8 mouse cellular contexts compared by ENCODE assay signal in genomic region chr12:113148381-113149035, GRCm38 (mm10). TPM values are rescaled to one million over a fixed set of nuclear protein-coding genes. Genes with fewer than 3 reads are reported as not detected.
DNase-seq lines count a peak whose midpoint lies in the region; ATAC-seq and TF ChIP-seq lines count a peak whose summit lies in the region.

No protein-coding gene starts in this region.

- TF ChIP-seq POLR2A in testis, adult 2 months (IDR thresholded peaks at IDR 0.05; ENCODE audit: control insufficient read depth, low read depth, low read length), result no peak

- no peak overlapping the region for H3K9ac ChIP-seq in forebrain, embryonic 13.5 days

- no peaks in the 10 kb centered on the region for H3K9me3 ChIP-seq in forebrain, embryonic 13.5 days (replicated peaks)

- H3K4me3 ChIP-seq in testis, adult 2 months (ENCODE audit: control insufficient read depth, low read depth, low read length), result peak overlapping the region; percentile 41
- no peak overlapping the region for H3K4me3 ChIP-seq in forebrain, embryonic 13.5 days

- no peaks in the 10 kb centered on the region for H3K36me3 ChIP-seq in testis, adult 2 months (ENCODE audit: control insufficient read depth, insufficient read depth, low read length)
- H3K36me3 ChIP-seq in forebrain, embryonic 13.5 days (ENCODE audit: poor library complexity, severe bottlenecking), result peaks cover 25% of the 10 kb centered on the region

- H3K27me3 ChIP-seq in testis, adult 2 months (ENCODE audit: control insufficient read depth, insufficient read depth, low read length), result no peaks in the 10 kb centered on the region
- H3K27me3 ChIP-seq in forebrain, embryonic 13.5 days, result peaks cover 47% of the 10 kb centered on the region

- 38% methylated on average over 16 of the region's 16 CpGs for WGBS in forebrain, embryonic 13.5 days

- no peak for ATAC-seq in forebrain, embryonic 13.5 days

- no peak overlapping the region for H3K27ac ChIP-seq in testis, adult 2 months (ENCODE audit: control insufficient read depth, insufficient read depth, low read depth, low read length)
- no peak overlapping the region for H3K27ac ChIP-seq in forebrain, embryonic 13.5 days

- no peak for TF ChIP-seq CTCF in testis, adult 2 months (IDR thresholded peaks at IDR 0.05; ENCODE audit: control insufficient read depth, insufficient read depth, insufficient replicate concordance, low read depth, low read length)

- H3K4me1 ChIP-seq in testis, adult 2 months (ENCODE audit: control insufficient read depth, insufficient read depth, low read length), result peaks cover 37% of the 10 kb centered on the region
- H3K4me1 ChIP-seq in forebrain, embryonic 13.5 days, result peaks cover 32% of the 10 kb centered on the region

- H3K4me2 ChIP-seq in forebrain, embryonic 13.5 days, result no peak overlapping the region

- DNase-seq in testis, postnatal 14 days (ENCODE audit: low spot score), result no peak
- DNase-seq in gastrocnemius, postnatal 25 days, result peak; percentile 58
- peak; percentile 72 for DNase-seq in liver
- peak; percentile 56 to 65 for DNase-seq in spleen, postnatal 14 days (ENCODE audit: low spot score in 2 of 2)
- no peak for DNase-seq in right cerebral cortex, postnatal 25 days
- no peak for DNase-seq in adrenal gland, adult 8-10 months

RNA-seq across cellular contexts. Expression of gene Crip1, which starts 2.4 kb away (rescaled TPM):
- polyA plus RNA-seq in testis, adult 2 months (2012; rRNA removed), result 30.4 and 106 TPM in 2 replicates
- total RNA-seq in gastrocnemius, postnatal 25 days (2021), result 100 to 1,000 TPM in 1 of 2 experiments, 10 to 100 TPM in 1; 90.0 to 150 TPM
- 35.9 and 40.0 TPM in 2 replicates for polyA plus RNA-seq in forebrain, embryonic 13.5 days (2015; fragmentation: Nextera tagmentation; extraction: Ambion mirVana)
- total RNA-seq in adrenal gland, adult 8-10 months (2022), result 10 to 100 TPM; 55.3 to 90.7 (median 59.7) TPM

RNA-seq across cellular contexts. Expression of gene Tedc1, which starts 7.7 kb away (rescaled TPM):
- 46.9 and 48.0 TPM in 2 replicates for polyA plus RNA-seq in testis, adult 2 months (2012; rRNA removed)
- total RNA-seq in gastrocnemius, postnatal 25 days (2021), result under 1 TPM; 0.46 to 0.54 TPM
- 32.2 and 41.2 TPM in 2 replicates for polyA plus RNA-seq in forebrain, embryonic 13.5 days (2015; fragmentation: Nextera tagmentation; extraction: Ambion mirVana)
- 1 to 10 TPM in 3 of 4 experiments, under 1 TPM in 1; 0.87 to 1.8 (median 1.5) TPM for total RNA-seq in adrenal gland, adult 8-10 months (2022)

RNA-seq across cellular contexts. Expression of gene Crip2, which starts 8.5 kb away (rescaled TPM):
- 178 and 179 TPM in 2 replicates for polyA plus RNA-seq in testis, adult 2 months (2012; rRNA removed)
- total RNA-seq in gastrocnemius, postnatal 25 days (2021), result 10 to 100 TPM; 39.5 to 52.5 TPM
- polyA plus RNA-seq in forebrain, embryonic 13.5 days (2015; fragmentation: Nextera tagmentation; extraction: Ambion mirVana), result 314 and 328 TPM in 2 replicates
- total RNA-seq in adrenal gland, adult 8-10 months (2022), result 10 to 100 TPM; 46.7 to 65.5 (median 58.4) TPM

RNA-seq across cellular contexts. Expression of gene Tmem121, which starts 37.2 kb away (rescaled TPM):
- polyA plus RNA-seq in testis, adult 2 months (2012; rRNA removed), result 1.0 and 1.3 TPM in 2 replicates
- total RNA-seq in gastrocnemius, postnatal 25 days (2021), result under 1 TPM; 0.33 to 0.46 TPM
- polyA plus RNA-seq in forebrain, embryonic 13.5 days (2015; fragmentation: Nextera tagmentation; extraction: Ambion mirVana), result 23.9 and 27.8 TPM in 2 replicates
- 10 to 100 TPM in 2 of 4 experiments, 1 to 10 TPM in 2; 5.1 to 13.1 (median 8.4) TPM for total RNA-seq in adrenal gland, adult 8-10 months (2022)

RNA-seq across cellular contexts. Expression of gene Mta1, which starts 50.4 kb away (rescaled TPM):
- 57.9 and 63.9 TPM in 2 replicates for polyA plus RNA-seq in testis, adult 2 months (2012; rRNA removed)
- 10 to 100 TPM; 29.3 to 34.4 TPM for total RNA-seq in gastrocnemius, postnatal 25 days (2021)
- 19.5 and 20.2 TPM in 2 replicates for polyA plus RNA-seq in forebrain, embryonic 13.5 days (2015; fragmentation: Nextera tagmentation; extraction: Ambion mirVana)
- 10 to 100 TPM; 81.8 to 92.8 (median 86.8) TPM for total RNA-seq in adrenal gland, adult 8-10 months (2022)

Comparison
In these comparisons a context has a peak if more than half of its experiments do, and no peak if none do; other contexts are left out.
1. DNase-seq: peak in gastrocnemius, postnatal 25 days (single experiment), liver (single experiment) and spleen, postnatal 14 days (2 of 2); none in testis, postnatal 14 days (single experiment), right cerebral cortex, postnatal 25 days (single experiment) and adrenal gland, adult 8-10 months (single experiment).